Mouse (Mus musculus) layer of hippocampus, adult 18-20 months (tissue): ENCODE data around the gene Islr2. TPM values are rescaled to one million over a fixed set of nuclear protein-coding genes. Genes with fewer than 3 reads are reported as not detected.

ENCODE experiments used
- DNase-seq, 2 experiments: peaks; one replicate each; pipeline ENCODE4 v3.0.0; 2022; ENCODE audit warnings: low spot score in 2 of 2
- total RNA-seq, 2 experiments: library from RNA; stranded (reverse); gene quantifications; 2 replicates each; pipeline ENCODE4 v1.2.3; 2021

The Islr2 gene
- total RNA-seq, 2 experiments from 2014 or later: 113 to 122 TPM

DNA sequence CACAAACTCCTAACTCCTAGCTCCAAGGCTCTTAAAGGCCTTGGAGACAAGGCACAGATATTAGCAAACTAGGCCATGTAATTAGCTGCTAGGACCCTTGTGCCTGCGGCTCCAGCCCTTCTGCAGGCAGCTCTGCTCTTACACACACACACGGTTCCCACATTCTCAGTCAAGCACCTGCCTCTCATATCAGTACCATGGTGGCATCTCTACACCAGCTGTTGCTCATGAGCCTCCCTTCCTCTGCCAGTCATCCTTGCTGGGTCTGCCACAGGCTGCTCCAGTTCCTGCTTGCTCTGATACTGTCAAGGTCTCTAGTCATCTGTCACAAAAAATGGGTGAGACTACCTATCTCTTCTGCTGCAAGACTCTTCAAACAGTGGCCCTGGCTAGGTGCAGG lies 20.2 kb upstream of the Islr2 start:
- DNase-seq: no peak

GRCm38 (mm10) chr9:58220218-58220903 lies 16.2 kb upstream of the Islr2 start:
- DNase-seq: peak in 1 of 2 experiments; percentile 30

GRCm38 (mm10) chr9:58218539-58218938 lies 14.4 kb upstream of the Islr2 start:
- DNase-seq: no peak

DNA sequence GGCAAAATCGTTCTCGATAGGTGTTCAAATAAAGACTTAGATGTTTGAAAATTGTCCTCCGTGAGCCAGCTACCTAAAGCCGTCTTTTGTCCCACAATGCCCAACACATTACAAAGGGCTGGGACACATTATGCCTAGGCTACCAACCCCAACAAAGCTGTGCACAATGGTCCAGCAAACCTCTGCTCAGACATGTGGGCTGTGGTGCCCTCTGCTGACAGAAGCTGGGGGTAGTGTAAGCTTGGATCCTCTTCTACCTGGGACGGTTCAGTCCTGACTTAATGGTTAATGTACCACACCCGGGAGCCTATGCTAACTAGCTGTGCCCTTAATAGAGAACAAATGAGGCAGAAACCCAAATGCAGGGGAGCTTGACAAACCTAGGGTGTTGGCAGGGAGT lies 12.3 kb upstream of the Islr2 start:
- DNase-seq: peak in 1 of 2 experiments; percentile 56

GRCm38 (mm10) chr9:58214519-58215180 lies 10.5 kb upstream of the Islr2 start:
- DNase-seq: no peak

DNA sequence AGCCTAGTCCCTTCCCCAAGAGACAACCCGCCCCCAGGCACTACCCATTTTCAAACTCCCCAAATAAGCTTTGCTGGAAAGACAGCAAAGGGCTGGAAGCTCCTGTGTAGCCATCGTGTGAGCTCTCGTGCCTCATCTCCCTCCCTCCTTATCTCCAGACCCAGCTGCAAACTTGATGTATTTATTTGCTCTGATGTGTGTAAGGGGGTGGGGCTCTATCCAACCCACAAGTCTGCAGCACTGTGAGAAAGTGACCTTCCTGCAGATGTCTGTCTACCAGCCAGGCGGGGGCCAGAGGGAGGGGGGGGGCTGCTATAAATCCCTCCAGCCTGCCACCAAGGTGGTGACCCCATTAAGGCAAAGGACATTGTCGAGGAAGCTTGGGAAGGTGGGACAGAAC lies 9.7 kb upstream of the Islr2 start:
- DNase-seq: no peak

DNA sequence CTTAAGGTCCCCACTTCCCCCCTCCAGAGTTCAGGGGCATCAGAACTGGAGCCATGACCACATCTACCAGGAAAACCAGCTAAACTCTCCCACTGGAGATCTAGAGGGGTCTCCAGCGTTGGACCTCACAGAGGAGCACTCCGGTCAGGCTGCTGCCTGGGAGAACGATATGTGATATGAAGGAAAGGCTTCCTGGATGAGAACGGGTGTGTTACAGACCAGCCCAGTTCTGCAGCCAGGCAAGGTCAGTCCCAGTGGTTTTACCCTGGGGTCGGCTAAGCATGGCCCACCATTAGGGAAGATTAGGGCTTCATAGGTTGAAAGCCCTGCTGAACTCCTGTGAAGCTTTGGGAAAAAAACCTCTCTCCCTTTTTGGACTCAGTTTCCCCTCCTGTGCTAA lies 9.3 kb upstream of the Islr2 start:
- no peak for DNase-seq

DNA sequence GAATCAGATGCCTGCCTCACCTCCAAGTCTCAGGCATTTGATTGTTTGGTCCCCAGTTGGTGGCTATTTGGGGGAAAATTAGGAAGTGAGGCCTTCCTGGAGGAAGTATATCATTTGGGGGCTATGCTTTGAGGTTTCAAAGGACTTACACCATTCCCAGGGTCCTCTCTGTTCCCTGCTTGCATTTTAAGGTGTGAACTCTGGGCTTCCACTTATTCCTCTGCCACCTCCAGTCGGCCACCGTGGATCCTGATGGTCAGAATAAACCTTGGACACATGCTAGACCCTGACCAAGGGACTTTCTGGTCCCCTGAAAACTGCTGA lies 6.1 kb upstream of the Islr2 start:
- DNase-seq: no peak

DNA sequence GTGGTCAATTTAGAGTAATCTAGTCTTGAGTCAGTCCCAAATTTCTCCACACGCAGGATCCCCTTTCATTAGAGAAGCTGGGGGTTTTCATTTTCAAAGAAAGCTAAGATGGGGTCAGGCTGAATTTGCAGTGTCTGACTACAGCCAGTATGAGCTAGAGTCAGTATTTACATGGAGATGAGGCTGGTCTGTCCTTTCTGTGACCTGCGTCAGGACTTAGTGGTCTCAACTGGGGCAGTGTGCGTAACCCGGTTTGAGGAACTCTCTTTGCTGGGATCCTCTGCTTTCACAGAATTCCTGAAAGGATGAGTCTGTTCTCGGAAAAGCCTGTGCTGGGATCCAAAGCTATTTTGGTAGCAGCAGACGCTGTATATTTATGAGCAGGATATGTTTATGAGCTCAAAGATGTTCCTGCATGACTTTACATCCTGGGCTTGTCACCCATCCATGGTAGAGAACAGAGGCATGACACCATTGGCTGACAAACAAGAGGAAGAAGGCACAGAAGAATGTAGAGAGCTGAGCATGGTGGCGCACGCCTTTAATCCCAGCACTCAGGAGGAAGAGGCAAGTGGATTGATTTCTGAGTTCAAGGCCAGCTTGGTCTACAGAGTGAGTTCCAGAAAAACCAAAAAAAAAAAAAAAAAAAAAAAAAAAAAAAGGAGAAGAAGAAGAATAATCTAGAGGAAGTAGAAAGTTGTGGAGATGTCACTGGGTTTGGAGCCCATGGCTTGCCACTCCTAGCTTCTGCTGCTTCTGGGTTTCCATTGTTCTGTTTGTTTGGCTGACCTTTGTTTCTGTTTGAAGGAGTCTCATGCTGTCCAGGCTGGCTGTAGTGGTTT lies 5.6 kb upstream of the Islr2 start:
- peak in 1 of 2 experiments; percentile 41 for DNase-seq

- peak; percentile 43 to 63 for DNase-seq
These were observed 1.9 kb upstream of the Islr2 start for GRCm38 (mm10) chr9:58206013-58206412.

DNA sequence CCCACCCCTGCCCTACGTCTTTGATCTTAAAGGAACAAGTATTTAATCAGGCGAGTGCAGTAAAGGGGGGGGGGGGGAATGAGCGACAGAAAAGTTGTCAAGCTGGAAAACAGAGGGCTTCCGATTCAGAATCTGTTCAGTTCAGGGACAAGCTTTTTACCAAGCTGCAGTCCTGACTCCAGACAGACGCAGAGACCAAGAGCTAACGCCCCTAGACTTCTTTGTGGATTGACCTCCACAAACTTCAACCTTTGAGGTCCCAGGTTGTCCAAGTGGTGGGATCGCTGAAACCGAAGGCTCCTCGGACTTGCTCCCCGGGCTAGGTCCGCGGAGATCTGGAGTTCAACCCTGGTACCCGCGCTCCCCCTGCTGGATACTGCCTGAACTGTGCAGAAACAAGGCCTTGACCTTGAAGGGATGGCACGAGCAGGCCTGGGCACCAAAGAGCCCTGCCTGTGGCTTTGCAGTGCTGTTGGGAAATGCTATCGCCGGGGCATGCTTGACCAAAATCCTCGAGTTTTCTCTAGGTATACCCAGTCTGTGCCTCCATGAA lies 405 bp upstream of the Islr2 start:
- DNase-seq: peak; percentile 78 to 93

DNA sequence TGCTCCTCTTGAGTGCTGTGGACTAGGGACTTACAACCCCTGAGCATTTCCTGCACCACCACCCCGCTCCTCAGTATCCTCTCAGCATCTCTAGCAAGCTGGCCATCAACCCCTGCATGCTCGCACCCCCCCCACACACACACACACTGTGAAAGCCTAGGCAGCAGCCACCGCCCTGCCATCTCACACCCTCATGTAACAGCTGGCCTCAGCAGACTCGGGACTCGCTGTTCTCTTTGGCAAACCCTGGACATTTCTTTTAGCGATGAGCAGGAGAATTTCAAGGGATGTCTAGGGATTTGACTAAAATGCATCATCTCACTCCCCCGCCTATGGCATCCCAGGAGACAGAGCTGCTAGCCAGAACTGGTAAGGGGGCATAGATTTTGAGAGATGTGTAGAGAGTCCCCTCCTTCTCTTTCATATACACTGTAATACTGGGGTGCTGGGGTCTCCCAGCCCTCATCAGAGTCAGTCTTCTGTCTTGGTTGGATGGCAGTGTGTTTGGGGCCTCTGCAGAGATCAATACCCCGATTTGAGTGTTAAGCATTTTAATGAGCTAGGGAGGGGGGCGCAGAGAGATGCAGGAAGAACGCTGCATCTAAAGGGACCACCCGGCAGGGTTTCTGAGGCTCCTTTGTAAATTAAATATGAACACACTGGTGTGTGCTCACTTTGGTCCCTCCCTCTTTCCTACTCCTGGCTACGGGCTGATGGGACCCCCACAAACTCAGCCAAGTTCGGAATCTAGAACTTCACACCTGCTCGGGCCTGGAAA lies 1.3 kb downstream of the Islr2 start:
- DNase-seq: peak in 1 of 2 experiments; percentile 48

DNA sequence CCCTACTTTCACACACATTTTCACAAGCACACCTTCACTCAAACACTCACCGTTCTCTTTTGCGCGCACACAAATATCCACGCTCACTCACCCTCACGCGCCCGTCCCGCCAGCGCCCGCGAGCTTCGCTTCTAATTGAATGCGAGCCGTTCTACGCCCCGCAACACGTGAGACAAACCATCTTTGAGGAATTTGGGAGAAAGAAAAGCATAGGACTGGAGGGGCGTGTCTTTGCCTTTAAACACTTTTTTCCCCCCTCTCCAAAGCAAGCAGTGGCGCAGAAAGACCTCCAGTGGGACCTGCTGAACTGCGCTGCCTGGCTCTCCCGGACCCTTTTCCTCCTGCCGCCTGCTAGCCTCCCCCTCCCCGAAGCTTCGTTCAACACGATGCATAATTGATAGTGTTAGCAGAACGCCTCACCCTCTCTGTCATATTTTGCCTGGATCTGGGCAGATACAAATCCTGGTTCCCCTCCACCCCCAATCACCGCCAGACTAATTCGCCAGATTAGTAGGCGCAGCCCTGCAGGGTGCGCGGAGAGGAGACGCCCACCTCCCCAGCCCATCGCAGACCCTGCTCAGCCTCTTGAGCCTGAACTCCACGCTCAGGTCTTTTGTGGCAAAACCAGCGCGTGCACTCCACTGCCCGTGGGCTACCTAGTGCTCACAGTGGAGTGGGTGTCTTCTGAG lies 2.1 kb downstream of the Islr2 start:
- DNase-seq: peak; percentile 45 to 72

GRCm38 (mm10) chr9:58201091-58201842 lies 2.9 kb downstream of the Islr2 start:
- peak; percentile 40 to 68 for DNase-seq

- DNase-seq: peak in 1 of 2 experiments; percentile 61
These were observed 3.6 kb downstream of the Islr2 start for GRCm38 (mm10) chr9:58200270-58201090.

GRCm38 (mm10) chr9:58199381-58200269 lies 4.5 kb downstream of the Islr2 start:
- DNase-seq: peak in 1 of 2 experiments; percentile 45

DNA sequence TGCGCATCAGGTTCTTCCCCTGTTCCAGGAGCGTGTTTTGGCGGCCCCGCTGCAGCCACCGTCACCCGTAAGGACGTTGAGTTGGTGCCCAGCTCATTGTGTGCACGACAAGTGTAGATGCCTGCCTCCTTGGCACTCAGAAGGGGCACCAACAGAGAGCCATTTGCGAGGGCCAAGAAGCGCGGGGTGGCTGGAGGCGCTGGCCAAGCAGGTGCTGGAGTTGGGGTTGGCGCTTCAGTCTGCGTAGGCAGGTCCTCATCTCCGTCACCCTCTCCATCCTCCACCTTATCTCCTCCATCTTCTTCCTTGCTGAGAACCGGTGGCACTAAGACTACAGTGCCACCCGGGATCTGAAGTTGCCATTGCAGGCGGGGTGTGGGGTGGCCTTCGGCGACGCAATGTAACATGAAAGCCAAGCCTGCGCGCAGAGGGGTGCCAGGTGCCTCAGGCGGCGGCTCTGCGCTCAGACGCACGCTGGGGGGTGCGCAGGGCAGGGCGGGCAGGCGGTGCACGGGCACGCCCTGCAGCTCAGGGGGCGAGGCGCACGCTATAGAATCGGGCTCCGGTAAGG lies 5.2 kb downstream of the Islr2 start:
- peak in 1 of 2 experiments; percentile 51 for DNase-seq
